ENCODE assay signal across 8 mouse cellular contexts in genomic region chr19:40588293-40588654, GRCm38 (mm10). TPM values are rescaled to one million over a fixed set of nuclear protein-coding genes. Genes with fewer than 3 reads are reported as not detected.
DNase-seq lines count a peak whose midpoint lies in the region; ATAC-seq and TF ChIP-seq lines count a peak whose summit lies in the region.

Gene Aldh18a1, minus strand, starts transcription at chr19:40588463.

- H3K4me3 ChIP-seq in CH12.LX (replicated peaks in 1 of 3; ENCODE audit: low read depth in 2 of 3, low read length in 2 of 3, poor library complexity in 1 of 3): peak within 1 kb of the TSS; percentile 95 to 99 (median 96)
- peak within 1 kb of the TSS; percentile 83 for H3K4me3 ChIP-seq in forebrain, embryonic 11.5 days (ENCODE audit: low read depth, low read length)
- peak within 1 kb of the TSS; percentile 73 for H3K4me3 ChIP-seq in heart, embryonic 16.5 days (ENCODE audit: low read length)
- peak within 1 kb of the TSS; percentile 73 for H3K4me3 ChIP-seq in liver, embryonic 15.5 days (replicated peaks)
- H3K4me3 ChIP-seq in neural tube, embryonic 12.5 days: peak within 1 kb of the TSS; percentile 70

- H3K27ac ChIP-seq in CH12.LX (ENCODE audit: insufficient read depth, low read depth): peak within 1 kb of the TSS; percentile 76
- H3K27ac ChIP-seq in forebrain, embryonic 11.5 days (ENCODE audit: low read depth, low read length): peak within 1 kb of the TSS; percentile 34
- peak within 1 kb of the TSS; percentile 82 for H3K27ac ChIP-seq in heart, embryonic 16.5 days (ENCODE audit: low read length)
- peak within 1 kb of the TSS; percentile 73 for H3K27ac ChIP-seq in liver, embryonic 15.5 days (replicated peaks)
- no peak within 1 kb of the TSS for H3K27ac ChIP-seq in neural tube, embryonic 12.5 days

- dilution Hi-C loops in CH12.LX (cut with MboI; ENCODE audit: extremely low pct_ligation_motif_present, extremely low pct_unique_long_range_greater_than_20kb, low sequenced_read_pairs): no loop called here

- peak within 1 kb of the TSS; percentile 81 for H3K4me2 ChIP-seq in CH12.LX (ENCODE audit: insufficient read depth, low read depth, poor library complexity, severe bottlenecking)
- peak within 1 kb of the TSS; percentile 79 for H3K4me2 ChIP-seq in forebrain, embryonic 11.5 days (ENCODE audit: low read depth, low read length, severe bottlenecking)
- H3K4me2 ChIP-seq in heart, embryonic 16.5 days (ENCODE audit: low read depth, low read length): peak within 1 kb of the TSS; percentile 88
- H3K4me2 ChIP-seq in liver, embryonic 15.5 days: peak within 1 kb of the TSS; percentile 88
- peak within 1 kb of the TSS; percentile 80 for H3K4me2 ChIP-seq in neural tube, embryonic 12.5 days (replicated peaks)

- peaks cover 28 to 56% of the 10 kb centered on the region in 2 experiments for H3K36me3 ChIP-seq in CH12.LX (replicated peaks in 1 of 2; ENCODE audit: control insufficient read depth in 1 of 2, insufficient read depth in 1 of 2, low read length in 1 of 2)
- no peaks in the 10 kb centered on the region; the same call in 1 of the 2 replicates for H3K36me3 ChIP-seq in forebrain, embryonic 11.5 days (ENCODE audit: control insufficient read depth, insufficient read depth, low read length)
- no peaks in the 10 kb centered on the region; the same call in none of the 2 replicates for H3K36me3 ChIP-seq in heart, embryonic 16.5 days (ENCODE audit: control insufficient read depth, insufficient read depth)
- H3K36me3 ChIP-seq in liver, embryonic 15.5 days (replicated peaks): peaks cover 17% of the 10 kb centered on the region
- 0 out of 2 replicates have a peak, but pooled peaks cover 12% of the 10 kb centered on the region for H3K36me3 ChIP-seq in neural tube, embryonic 12.5 days

- ATAC-seq in forebrain, embryonic 11.5 days (replicated peaks; ENCODE audit: low FRiP score): peak; percentile 95
- peak; percentile 93 for ATAC-seq in heart, embryonic 16.5 days (replicated peaks; ENCODE audit: extremely low read depth, insufficient read depth, low FRiP score)
- peak; percentile 84 for ATAC-seq in liver, embryonic 15.5 days (ENCODE audit: insufficient read depth)
- peak; percentile 96 for ATAC-seq in neural tube, embryonic 12.5 days (ENCODE audit: low FRiP score, low read depth)

- TF ChIP-seq POLR2A in CH12.LX (IDR thresholded peaks at IDR 0.05; ENCODE audit: low read depth, low read length): peak; percentile 72

- peaks cover 7 to 39% of the 10 kb centered on the region in 2 experiments; a peak in 3 of 4 replicates for H3K4me1 ChIP-seq in CH12.LX (ENCODE audit: control insufficient read depth in 1 of 2, insufficient read depth in 2 of 2)
- H3K4me1 ChIP-seq in forebrain, embryonic 11.5 days (replicated peaks; ENCODE audit: control insufficient read depth, insufficient read depth, low read length): peaks cover 7% of the 10 kb centered on the region; the same call in 1 of the 2 replicates
- peaks cover 8% of the 10 kb centered on the region; the same call in 1 of the 2 replicates for H3K4me1 ChIP-seq in heart, embryonic 16.5 days (ENCODE audit: control insufficient read depth, insufficient read depth, low read length)
- peaks cover 37% of the 10 kb centered on the region for H3K4me1 ChIP-seq in liver, embryonic 15.5 days (replicated peaks)
- H3K4me1 ChIP-seq in neural tube, embryonic 12.5 days: peaks cover 13% of the 10 kb centered on the region

- TF ChIP-seq CTCF in CH12.LX (conservative IDR thresholded peaks at IDR 0.05 in 1 of 2, IDR thresholded peaks at IDR 0.05 in 1 of 2; ENCODE audit: low read depth in 2 of 2, low read length in 2 of 2): no peak

- H3K27me3 ChIP-seq in CH12.LX (replicated peaks): no peaks in the 10 kb centered on the region
- no peaks in the 10 kb centered on the region for H3K27me3 ChIP-seq in forebrain, embryonic 11.5 days (ENCODE audit: control insufficient read depth, insufficient read depth, low read length)
- H3K27me3 ChIP-seq in heart, embryonic 16.5 days (ENCODE audit: control insufficient read depth, insufficient read depth, low read length): no peaks in the 10 kb centered on the region
- no peaks in the 10 kb centered on the region for H3K27me3 ChIP-seq in liver, embryonic 15.5 days
- no peaks in the 10 kb centered on the region for H3K27me3 ChIP-seq in neural tube, embryonic 12.5 days (replicated peaks)

- no peak for TF ChIP-seq EP300 in CH12.LX (IDR thresholded peaks at IDR 0.05; ENCODE audit: low read length)

- WGBS in forebrain, embryonic 11.5 days: under 1% methylated on average over 34 of the region's 34 CpGs
- 0% methylated on average over 34 of the region's 34 CpGs for WGBS in heart, embryonic 16.5 days
- WGBS in liver, embryonic 15.5 days (ENCODE audit: insufficient replicate concordance): 1% methylated on average over 34 of the region's 34 CpGs
- WGBS in neural tube, embryonic 12.5 days: under 1% methylated on average over 34 of the region's 34 CpGs

- H3K9me3 ChIP-seq in CH12.LX (replicated peaks; ENCODE audit: low read length): no peaks in the 10 kb centered on the region
- no peaks in the 10 kb centered on the region for H3K9me3 ChIP-seq in forebrain, embryonic 11.5 days (ENCODE audit: control insufficient read depth, low read length)
- H3K9me3 ChIP-seq in heart, embryonic 16.5 days (replicated peaks; ENCODE audit: control insufficient read depth, low read length): no peaks in the 10 kb centered on the region
- no peaks in the 10 kb centered on the region for H3K9me3 ChIP-seq in liver, embryonic 15.5 days (replicated peaks)
- H3K9me3 ChIP-seq in neural tube, embryonic 12.5 days: no peaks in the 10 kb centered on the region

- peak; percentile 94 for DNase-seq in CH12.LX (ENCODE audit: extremely low read depth)
- DNase-seq in c-Kit-positive CD71-positive TER-119-negative erythroid progenitor cells, embryonic 14.5 days (ENCODE audit: low read depth): peak; percentile 90
- DNase-seq in forebrain, embryonic 11.5 days (ENCODE audit: low spot score): peak; percentile 97
- DNase-seq in kidney, postnatal 36 days: peak; percentile 83 to 91
- DNase-seq in telencephalon, adult 2 months (ENCODE audit: low read depth, low spot score): peak; percentile 80

- peak within 1 kb of the TSS; percentile 95 for H3K9ac ChIP-seq in CH12.LX (ENCODE audit: insufficient read depth, low read depth)
- H3K9ac ChIP-seq in forebrain, embryonic 11.5 days (ENCODE audit: low read length): peak within 1 kb of the TSS; percentile 86
- peak within 1 kb of the TSS; percentile 73 for H3K9ac ChIP-seq in heart, embryonic 16.5 days (ENCODE audit: low read length)
- peak within 1 kb of the TSS; percentile 61 for H3K9ac ChIP-seq in liver, embryonic 15.5 days
- peak within 1 kb of the TSS; percentile 74 for H3K9ac ChIP-seq in neural tube, embryonic 12.5 days

- peaks cover 39% of the 10 kb centered on the region for H3K79me2 ChIP-seq in CH12.LX (replicated peaks; ENCODE audit: control insufficient read depth, extremely low read depth, insufficient read depth, poor library complexity, severe bottlenecking)

- no peak for TF ChIP-seq RAD21 in CH12.LX (IDR thresholded peaks at IDR 0.05; ENCODE audit: low read depth, low read length)

- in situ Hi-C loops in CH12.LX (cut with MboI; ENCODE audit: low pct_ligation_motif_present, low pct_unique_long_range_greater_than_20kb, low sequenced_read_pairs): no loop called here

TF ChIP-seq in CH12.LX, 34 proteins besides CTCF, POLR2A, EP300 and RAD21:
- no peak for TF ChIP-seq TCF12 (IDR thresholded peaks at IDR 0.05; ENCODE audit: low read depth, low read length)
- TF ChIP-seq MXI1 (IDR thresholded peaks at IDR 0.05; ENCODE audit: low read depth, low read length): peak; percentile 64; the same call in 1 of the 2 replicates
- peak; percentile 81; the same call in 1 of the 2 replicates for TF ChIP-seq MYC (IDR thresholded peaks at IDR 0.05; ENCODE audit: low read depth, low read length)
- no peak for TF ChIP-seq KAT2A (IDR thresholded peaks at IDR 0.05; ENCODE audit: insufficient replicate concordance, low read length)
TF ChIP-seq in CH12.LX: peak in this region for 2.

RNA-seq across cellular contexts. Expression of gene Aldh18a1, which starts in this region (rescaled TPM):
- total RNA-seq in CH12.LX (2012; rRNA removed) (134 and 193 TPM in 2 replicates), CH12.LX (2014; rRNA removed) (101 and 104 TPM in 2 replicates)
- 92.2 and 120 TPM in 2 replicates for polyA plus RNA-seq in CH12.LX (2012; ENCODE audit: insufficient read length, low read depth)
- polyA plus RNA-seq in forebrain, embryonic 11.5 days (2014; fragmentation: Nextera tagmentation; extraction: Ambion mirVana): 109 and 112 TPM in 2 replicates
- 51.9 and 58.3 TPM in 2 replicates for polyA plus RNA-seq in heart, embryonic 16.5 days (2015; fragmentation: Nextera tagmentation; extraction: Ambion mirVana)
- polyA plus RNA-seq in liver, embryonic 15.5 days (2015; fragmentation: Nextera tagmentation; extraction: Ambion mirVana): 29.0 and 33.1 TPM in 2 replicates
- 76.2 and 77.5 TPM in 2 replicates for polyA plus RNA-seq in neural tube, embryonic 12.5 days (2016; fragmentation: Nextera tagmentation; extraction: Ambion mirVana)
